Comparison of ENCODE assay signal across 17 mouse cellular contexts in genomic region chr3:108131821-108132220, GRCm38 (mm10). TPM values are rescaled to one million over a fixed set of nuclear protein-coding genes. Genes with fewer than 3 reads are reported as not detected.
A peak's percentile ranks its signal among the peaks of the same experiment; 100 is the strongest.
DNase-seq lines count a peak whose midpoint lies in the region; ATAC-seq and TF ChIP-seq lines count a peak whose summit lies in the region.
"Had no signal": no experiment of that assay in that cellular context is flagged by ENCODE, and none has a peak within 500 bp of the region (broad histone marks: within the 10 kb centered on the region; RNA-seq: fewer than 3 reads in every experiment).

No protein-coding gene starts in this region.

- TF ChIP-seq EP300 in liver, postnatal 0 days (IDR thresholded peaks at IDR 0.05; ENCODE audit: low read depth): no peak

- DNase-seq in embryonic facial prominence, embryonic 10.5 days (ENCODE audit: low spot score): no peak
- DNase-seq in kidney, postnatal 4 days: no peak
- peak; percentile 36 for DNase-seq in heart, postnatal 10 days
- DNase-seq in liver, postnatal 0 days: no peak
- DNase-seq in retina, postnatal 1 day: no peak
- DNase-seq in testis, postnatal 10 days (ENCODE audit: low spot score): no peak
- DNase-seq: adrenal gland, postnatal 36 days; cerebellum, adult 11 months; lung, postnatal 14 days; midbrain, embryonic 14.5 days; thymus, adult 2 months had no signal

- no peak overlapping the region for H3K9ac ChIP-seq in embryonic facial prominence, embryonic 12.5 days
- H3K9ac ChIP-seq in kidney, embryonic 15.5 days: no peak overlapping the region
- H3K9ac ChIP-seq in liver, postnatal 0 days (replicated peaks): no peak overlapping the region
- H3K9ac ChIP-seq: neural tube, embryonic 12.5 days had no signal

- H3K4me1 ChIP-seq in embryonic facial prominence, embryonic 12.5 days: peaks cover 11% of the 10 kb centered on the region; the same call in 1 of the 2 replicates
- H3K4me1 ChIP-seq in embryonic facial prominence, embryonic 10.5 days: peaks cover 22% of the 10 kb centered on the region
- peaks cover 36% of the 10 kb centered on the region for H3K4me1 ChIP-seq in kidney, embryonic 15.5 days
- peaks cover 47% of the 10 kb centered on the region for H3K4me1 ChIP-seq in liver, postnatal 0 days (ENCODE audit: insufficient read depth)

- H3K27ac ChIP-seq in embryonic facial prominence, embryonic 12.5 days: no peak overlapping the region
- no peak overlapping the region for H3K27ac ChIP-seq in embryonic facial prominence, embryonic 10.5 days (replicated peaks)
- peak overlapping the region; percentile 28; the same call in 1 of the 2 replicates for H3K27ac ChIP-seq in kidney, embryonic 15.5 days
- H3K27ac ChIP-seq in liver, postnatal 0 days (ENCODE audit: low read depth): peak overlapping the region; percentile 19
- H3K27ac ChIP-seq: neural tube, embryonic 12.5 days had no signal

- H3K4me3 ChIP-seq in embryonic facial prominence, embryonic 12.5 days: no peak overlapping the region
- H3K4me3 ChIP-seq in embryonic facial prominence, embryonic 10.5 days: no peak overlapping the region
- H3K4me3 ChIP-seq in kidney, embryonic 15.5 days (replicated peaks): no peak overlapping the region
- H3K4me3 ChIP-seq in liver, postnatal 0 days (ENCODE audit: low read depth, low read length): no peak overlapping the region
- H3K4me3 ChIP-seq: erythroblast, embryonic 14.5 days; neural tube, embryonic 12.5 days had no signal

- intact Hi-C loops in heart, postnatal 10 days (cut with DNase I): no loop called here

- H3K36me3 ChIP-seq in embryonic facial prominence, embryonic 12.5 days: no peaks in the 10 kb centered on the region
- peaks cover 2% of the 10 kb centered on the region for H3K36me3 ChIP-seq in embryonic facial prominence, embryonic 10.5 days (replicated peaks)
- 0 out of 2 replicates have a peak, but pooled peaks cover 2% of the 10 kb centered on the region for H3K36me3 ChIP-seq in kidney, embryonic 15.5 days
- 0 out of 2 replicates have a peak, but pooled peaks cover 1% of the 10 kb centered on the region for H3K36me3 ChIP-seq in liver, postnatal 0 days (replicated peaks; ENCODE audit: insufficient read depth, low read length)
- H3K36me3 ChIP-seq: neural tube, embryonic 12.5 days had no signal

- no peaks in the 10 kb centered on the region for H3K9me3 ChIP-seq in embryonic facial prominence, embryonic 12.5 days
- H3K9me3 ChIP-seq in embryonic facial prominence, embryonic 10.5 days: no peaks in the 10 kb centered on the region
- H3K9me3 ChIP-seq in kidney, embryonic 15.5 days (replicated peaks): no peaks in the 10 kb centered on the region
- no peaks in the 10 kb centered on the region for H3K9me3 ChIP-seq in liver, postnatal 0 days (ENCODE audit: low read length)
- H3K9me3 ChIP-seq: neural tube, embryonic 12.5 days had no signal

- ATAC-seq in embryonic facial prominence, embryonic 12.5 days (ENCODE audit: insufficient number of reproducible peaks, insufficient read depth, low FRiP score, low TSS enrichment): 0 out of 2 replicates have a peak, but pooled peaks have one; percentile 41
- ATAC-seq in kidney, embryonic 15.5 days (replicated peaks; ENCODE audit: low FRiP score): no peak
- ATAC-seq in liver, postnatal 0 days: 0 out of 2 replicates have a peak, but pooled peaks have one; percentile 6

- TF ChIP-seq CTCF in liver, postnatal 0 days (IDR thresholded peaks at IDR 0.05; ENCODE audit: low read depth): no peak

- no peaks in the 10 kb centered on the region for H3K27me3 ChIP-seq in embryonic facial prominence, embryonic 12.5 days
- no peaks in the 10 kb centered on the region for H3K27me3 ChIP-seq in embryonic facial prominence, embryonic 10.5 days (replicated peaks; ENCODE audit: low read depth, poor library complexity, severe bottlenecking)
- H3K27me3 ChIP-seq in kidney, embryonic 15.5 days: no peaks in the 10 kb centered on the region
- no peaks in the 10 kb centered on the region for H3K27me3 ChIP-seq in liver, postnatal 0 days (ENCODE audit: insufficient read depth, low read length)
- H3K27me3 ChIP-seq: neural tube, embryonic 12.5 days had no signal

- 59% methylated on average over 1 of the region's 1 CpGs for WGBS in embryonic facial prominence, embryonic 12.5 days
- WGBS in embryonic facial prominence, embryonic 10.5 days: 82% methylated on average over 1 of the region's 1 CpGs
- WGBS in kidney, embryonic 15.5 days: 69% methylated on average over 1 of the region's 1 CpGs
- 66% methylated on average over 1 of the region's 1 CpGs for WGBS in liver, postnatal 0 days (ENCODE audit: insufficient replicate concordance)

- no peak overlapping the region for H3K4me2 ChIP-seq in embryonic facial prominence, embryonic 12.5 days (replicated peaks)
- no peak overlapping the region for H3K4me2 ChIP-seq in kidney, embryonic 15.5 days
- no peak overlapping the region for H3K4me2 ChIP-seq in liver, postnatal 0 days (ENCODE audit: low read depth, low read length)
- H3K4me2 ChIP-seq: neural tube, embryonic 12.5 days had no signal

RNA-seq across cellular contexts. Expression of gene Gnai3, which starts 14.1 kb away (rescaled TPM):
- 196 and 207 TPM in 2 replicates for polyA plus RNA-seq in embryonic facial prominence, embryonic 12.5 days (2016; fragmentation: Nextera tagmentation; extraction: Ambion mirVana)
- 194 and 195 TPM in 2 replicates for polyA plus RNA-seq in embryonic facial prominence, embryonic 10.5 days (2016; fragmentation: Nextera tagmentation; extraction: Ambion mirVana)
- polyA plus RNA-seq in kidney, embryonic 15.5 days (2015; fragmentation: Nextera tagmentation; extraction: Ambion mirVana): 176 TPM in 2 replicates
- total RNA-seq in heart, postnatal 10 days (2021): 10 to 100 TPM; 35.1 to 37.9 TPM
- 41.9 and 49.1 TPM in 2 replicates for polyA plus RNA-seq in liver, postnatal 0 days (2015; fragmentation: Nextera tagmentation; extraction: Ambion mirVana)

RNA-seq across cellular contexts. Expression of gene Gpr61, which starts 22.9 kb away (rescaled TPM):
- 0.36 and 0.43 TPM in 2 replicates for polyA plus RNA-seq in embryonic facial prominence, embryonic 12.5 days (2016; fragmentation: Nextera tagmentation; extraction: Ambion mirVana)
- 0.30 and 0.36 TPM in 2 replicates for polyA plus RNA-seq in embryonic facial prominence, embryonic 10.5 days (2016; fragmentation: Nextera tagmentation; extraction: Ambion mirVana)
- 0.05 and 0.08 TPM in 2 replicates for polyA plus RNA-seq in kidney, embryonic 15.5 days (2015; fragmentation: Nextera tagmentation; extraction: Ambion mirVana)
- not detected for total RNA-seq in heart, postnatal 10 days (2021)
- polyA plus RNA-seq in liver, postnatal 0 days (2015; fragmentation: Nextera tagmentation; extraction: Ambion mirVana): not detected in 2 replicates
- total RNA-seq: common myeloid progenitor, adult 5-6 weeks; granulocyte monocyte progenitor cell, adult 5-6 weeks had no signal
- polyA plus RNA-seq: erythroblast, embryonic 14.5 days; thymus, adult 2 months had no signal

RNA-seq across cellular contexts. Expression of gene Gnat2, which starts 39.2 kb away (rescaled TPM):
- 0.47 and 0.55 TPM in 2 replicates for polyA plus RNA-seq in embryonic facial prominence, embryonic 12.5 days (2016; fragmentation: Nextera tagmentation; extraction: Ambion mirVana)
- polyA plus RNA-seq in embryonic facial prominence, embryonic 10.5 days (2016; fragmentation: Nextera tagmentation; extraction: Ambion mirVana): 0.90 and 1.3 TPM in 2 replicates
- polyA plus RNA-seq in kidney, embryonic 15.5 days (2015; fragmentation: Nextera tagmentation; extraction: Ambion mirVana): 0.68 and 1.9 TPM in 2 replicates
- total RNA-seq in heart, postnatal 10 days (2021): under 1 TPM in 1 of 2 experiments, not detected in 1; 0.38 TPM
- 1.6 and 1.7 TPM in 2 replicates for polyA plus RNA-seq in liver, postnatal 0 days (2015; fragmentation: Nextera tagmentation; extraction: Ambion mirVana)

RNA-seq across cellular contexts. Expression of gene Ampd2, which starts 45.4 kb away (rescaled TPM):
- 48.4 and 50.9 TPM in 2 replicates for polyA plus RNA-seq in embryonic facial prominence, embryonic 12.5 days (2016; fragmentation: Nextera tagmentation; extraction: Ambion mirVana)
- polyA plus RNA-seq in embryonic facial prominence, embryonic 10.5 days (2016; fragmentation: Nextera tagmentation; extraction: Ambion mirVana): 69.4 and 70.6 TPM in 2 replicates
- polyA plus RNA-seq in kidney, embryonic 15.5 days (2015; fragmentation: Nextera tagmentation; extraction: Ambion mirVana): 59.3 and 66.2 TPM in 2 replicates
- 10 to 100 TPM; 12.2 to 14.7 TPM for total RNA-seq in heart, postnatal 10 days (2021)
- 17.3 and 23.0 TPM in 2 replicates for polyA plus RNA-seq in liver, postnatal 0 days (2015; fragmentation: Nextera tagmentation; extraction: Ambion mirVana)

RNA-seq across cellular contexts. Expression of gene Amigo1, which starts 54.3 kb away (rescaled TPM):
- polyA plus RNA-seq in embryonic facial prominence, embryonic 12.5 days (2016; fragmentation: Nextera tagmentation; extraction: Ambion mirVana): 7.9 and 8.5 TPM in 2 replicates
- 4.0 and 4.3 TPM in 2 replicates for polyA plus RNA-seq in embryonic facial prominence, embryonic 10.5 days (2016; fragmentation: Nextera tagmentation; extraction: Ambion mirVana)
- 4.6 and 6.3 TPM in 2 replicates for polyA plus RNA-seq in kidney, embryonic 15.5 days (2015; fragmentation: Nextera tagmentation; extraction: Ambion mirVana)
- 10 to 100 TPM in 1 of 2 experiments, 1 to 10 TPM in 1; 6.9 to 11.8 TPM for total RNA-seq in heart, postnatal 10 days (2021)
- 1.2 and 1.5 TPM in 2 replicates for polyA plus RNA-seq in liver, postnatal 0 days (2015; fragmentation: Nextera tagmentation; extraction: Ambion mirVana)

Comparison
In these comparisons a context has a peak if more than half of its experiments do, and no peak if none do; other contexts are left out.
1. H3K27ac ChIP-seq: peak in kidney, embryonic 15.5 days (single experiment) and liver, postnatal 0 days (single experiment); none in embryonic facial prominence, embryonic 12.5 days (single experiment) and embryonic facial prominence, embryonic 10.5 days (single experiment).
2. DNase-seq: peak in heart, postnatal 10 days (2 of 2); none in embryonic facial prominence, embryonic 10.5 days (single experiment), kidney, postnatal 4 days (0 of 2), liver, postnatal 0 days (single experiment), retina, postnatal 1 day (single experiment) and testis, postnatal 10 days (single experiment).